Mouse (Mus musculus): Measurements from ENCODE around the gene Padi1.

The Padi1 gene

GRCm38 (mm10) chr4:140842909-140843308 is 2.7 kb downstream of the Padi1 start:
- peaks cover 21% of the 10 kb centered on the region for H3K27me3 ChIP-seq (ENCODE audit: insufficient read depth, low read length)
- TF ChIP-seq NANOG (IDR thresholded peaks at IDR 0.05; ENCODE audit: borderline replicate concordance, low read length) = no peak
- no peak for TF ChIP-seq CTCF (conservative IDR thresholded peaks at IDR 0.05; ENCODE audit: low read length)
- no peak for TF ChIP-seq POU5F1 (IDR thresholded peaks at IDR 0.05; ENCODE audit: borderline replicate concordance, low read length)
- no peaks in the 10 kb centered on the region for H3K36me3 ChIP-seq (ENCODE audit: insufficient read depth, low read length)
- peaks cover 21% of the 10 kb centered on the region for H3K4me1 ChIP-seq (replicated peaks; ENCODE audit: low read depth, low read length)
- no peak overlapping the region for H3K4me3 ChIP-seq (replicated peaks; ENCODE audit: low read length)
- H3K9me3 ChIP-seq (ENCODE audit: low read length) = no peaks in the 10 kb centered on the region

DNA sequence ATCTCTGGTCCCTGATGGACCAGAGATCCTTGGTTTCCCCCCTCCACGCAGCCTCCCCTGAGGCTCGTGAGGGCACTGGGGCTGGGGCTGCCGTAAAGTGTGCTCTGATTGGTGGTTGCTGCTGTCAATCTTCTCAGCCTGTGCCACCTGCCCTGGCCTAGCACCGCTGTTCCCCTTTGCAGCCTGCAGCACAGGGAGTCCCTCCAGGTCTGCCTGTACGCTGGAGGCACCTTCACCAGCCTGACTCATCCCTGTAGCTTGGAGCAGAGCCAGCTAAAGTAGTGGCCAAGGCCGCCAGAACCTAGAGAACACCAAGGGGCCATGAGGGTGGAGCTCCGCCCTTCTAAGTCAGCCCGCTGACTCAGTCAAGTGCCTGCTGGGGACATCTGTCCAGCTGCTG is 7.7 kb downstream of the Padi1 start:
- TF ChIP-seq NANOG (IDR thresholded peaks at IDR 0.05; ENCODE audit: borderline replicate concordance, low read length) = no peak
- no peak for TF ChIP-seq POU5F1 (IDR thresholded peaks at IDR 0.05; ENCODE audit: borderline replicate concordance, low read length)
- TF ChIP-seq CTCF (conservative IDR thresholded peaks at IDR 0.05; ENCODE audit: low read length) = no peak
- H3K27me3 ChIP-seq (ENCODE audit: insufficient read depth, low read length) = peaks cover 10% of the 10 kb centered on the region; the same call in 1 of the 2 replicates
- no peaks in the 10 kb centered on the region for H3K9me3 ChIP-seq (ENCODE audit: low read length)
- H3K4me3 ChIP-seq (replicated peaks; ENCODE audit: low read length) = peak overlapping the region; percentile 66
- peaks cover 43% of the 10 kb centered on the region for H3K4me1 ChIP-seq (replicated peaks; ENCODE audit: low read depth, low read length)
- H3K36me3 ChIP-seq (ENCODE audit: insufficient read depth, low read length) = no peaks in the 10 kb centered on the region

GRCm38 (mm10) chr4:140836208-140836866 is 9.2 kb downstream of the Padi1 start:
- H3K9me3 ChIP-seq (ENCODE audit: low read length) = no peaks in the 10 kb centered on the region
- no peak overlapping the region for H3K4me3 ChIP-seq (replicated peaks; ENCODE audit: low read length)
- no peaks in the 10 kb centered on the region for H3K36me3 ChIP-seq (ENCODE audit: insufficient read depth, low read length)
- TF ChIP-seq NANOG (IDR thresholded peaks at IDR 0.05; ENCODE audit: borderline replicate concordance, low read length) (no peak), CTCF (conservative IDR thresholded peaks at IDR 0.05; ENCODE audit: low read length) (no peak), POU5F1 (IDR thresholded peaks at IDR 0.05; ENCODE audit: borderline replicate concordance, low read length) (no peak)
- H3K4me1 ChIP-seq (replicated peaks; ENCODE audit: low read depth, low read length) = peaks cover 40% of the 10 kb centered on the region
- peaks cover 13% of the 10 kb centered on the region; the same call in 1 of the 2 replicates for H3K27me3 ChIP-seq (ENCODE audit: insufficient read depth, low read length)

GRCm38 (mm10) chr4:140835682-140836081 is 9.9 kb downstream of the Padi1 start:
- Histone ChIP-seq H3K36me3 (ENCODE audit: insufficient read depth, low read length) (no peaks in the 10 kb centered on the region), H3K4me1 (replicated peaks; ENCODE audit: low read depth, low read length) (peaks cover 40% of the 10 kb centered on the region), H3K4me3 (replicated peaks; ENCODE audit: low read length) (no peak overlapping the region), H3K27me3 (ENCODE audit: insufficient read depth, low read length) (peaks cover 17% of the 10 kb centered on the region; the same call in 1 of the 2 replicates), H3K9me3 (ENCODE audit: low read length) (no peaks in the 10 kb centered on the region)
- TF ChIP-seq NANOG (IDR thresholded peaks at IDR 0.05; ENCODE audit: borderline replicate concordance, low read length) (no peak), CTCF (conservative IDR thresholded peaks at IDR 0.05; ENCODE audit: low read length) (no peak), POU5F1 (IDR thresholded peaks at IDR 0.05; ENCODE audit: borderline replicate concordance, low read length) (no peak)

- H3K9me3 ChIP-seq (ENCODE audit: low read length) = no peaks in the 10 kb centered on the region
- H3K4me1 ChIP-seq (replicated peaks; ENCODE audit: low read depth, low read length) = peaks cover 40% of the 10 kb centered on the region
- H3K27me3 ChIP-seq (ENCODE audit: insufficient read depth, low read length) = peaks cover 18% of the 10 kb centered on the region; the same call in 1 of the 2 replicates
Measured at GRCm38 (mm10) chr4:140834327-140834934, 11.1 kb downstream of the Padi1 start.

GRCm38 (mm10) chr4:140832821-140833220 is 12.8 kb downstream of the Padi1 start:
- H3K36me3 ChIP-seq (ENCODE audit: insufficient read depth, low read length) = no peaks in the 10 kb centered on the region
- no peak overlapping the region for H3K4me3 ChIP-seq (replicated peaks; ENCODE audit: low read length)
- TF ChIP-seq CTCF (conservative IDR thresholded peaks at IDR 0.05; ENCODE audit: low read length) = no peak
- TF ChIP-seq POU5F1 (IDR thresholded peaks at IDR 0.05; ENCODE audit: borderline replicate concordance, low read length) = no peak
- no peak for TF ChIP-seq NANOG (IDR thresholded peaks at IDR 0.05; ENCODE audit: borderline replicate concordance, low read length)
- peaks cover 16% of the 10 kb centered on the region; the same call in 1 of the 2 replicates for H3K27me3 ChIP-seq (ENCODE audit: insufficient read depth, low read length)
- no peaks in the 10 kb centered on the region for H3K9me3 ChIP-seq (ENCODE audit: low read length)
- H3K4me1 ChIP-seq (replicated peaks; ENCODE audit: low read depth, low read length) = peaks cover 28% of the 10 kb centered on the region

More at GRCm38 (mm10) chr4:140834327-140834934, 11.1 kb downstream of the Padi1 start:
- H3K36me3 ChIP-seq (ENCODE audit: insufficient read depth, low read length) = no peaks in the 10 kb centered on the region
- no peak overlapping the region for H3K4me3 ChIP-seq (replicated peaks; ENCODE audit: low read length)
- no peak for TF ChIP-seq CTCF (conservative IDR thresholded peaks at IDR 0.05; ENCODE audit: low read length)
- TF ChIP-seq POU5F1 (IDR thresholded peaks at IDR 0.05; ENCODE audit: borderline replicate concordance, low read length) = no peak
- no peak for TF ChIP-seq NANOG (IDR thresholded peaks at IDR 0.05; ENCODE audit: borderline replicate concordance, low read length)

DNA sequence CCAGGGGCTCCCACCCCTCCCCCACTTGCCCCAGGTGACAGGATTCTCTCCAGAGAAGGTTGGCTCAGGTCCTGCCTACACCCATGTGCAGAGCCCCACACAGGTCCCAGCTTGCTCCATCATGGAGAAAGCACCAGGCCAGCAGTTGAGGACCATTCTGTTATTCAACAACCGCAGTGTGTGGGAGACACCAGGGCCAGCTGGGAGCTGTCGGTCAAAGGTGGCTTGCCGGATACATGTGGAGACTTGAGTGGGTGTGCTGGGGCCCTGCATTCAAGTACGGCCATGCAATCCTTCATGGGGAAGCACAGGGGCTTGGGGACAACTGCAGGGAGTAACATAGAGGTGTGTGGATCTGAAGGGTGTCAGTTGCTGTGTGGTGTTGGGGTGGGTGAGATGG is 13.8 kb downstream of the Padi1 start:
- TF ChIP-seq CTCF (conservative IDR thresholded peaks at IDR 0.05; ENCODE audit: low read length) (no peak), NANOG (IDR thresholded peaks at IDR 0.05; ENCODE audit: borderline replicate concordance, low read length) (no peak), POU5F1 (IDR thresholded peaks at IDR 0.05; ENCODE audit: borderline replicate concordance, low read length) (no peak)
- H3K9me3 ChIP-seq (ENCODE audit: low read length) = no peaks in the 10 kb centered on the region
- peaks cover 16% of the 10 kb centered on the region; the same call in 1 of the 2 replicates for H3K27me3 ChIP-seq (ENCODE audit: insufficient read depth, low read length)
- H3K4me3 ChIP-seq (replicated peaks; ENCODE audit: low read length) = no peak overlapping the region
- peaks cover 26% of the 10 kb centered on the region for H3K4me1 ChIP-seq (replicated peaks; ENCODE audit: low read depth, low read length)
- no peaks in the 10 kb centered on the region for H3K36me3 ChIP-seq (ENCODE audit: insufficient read depth, low read length)

DNA sequence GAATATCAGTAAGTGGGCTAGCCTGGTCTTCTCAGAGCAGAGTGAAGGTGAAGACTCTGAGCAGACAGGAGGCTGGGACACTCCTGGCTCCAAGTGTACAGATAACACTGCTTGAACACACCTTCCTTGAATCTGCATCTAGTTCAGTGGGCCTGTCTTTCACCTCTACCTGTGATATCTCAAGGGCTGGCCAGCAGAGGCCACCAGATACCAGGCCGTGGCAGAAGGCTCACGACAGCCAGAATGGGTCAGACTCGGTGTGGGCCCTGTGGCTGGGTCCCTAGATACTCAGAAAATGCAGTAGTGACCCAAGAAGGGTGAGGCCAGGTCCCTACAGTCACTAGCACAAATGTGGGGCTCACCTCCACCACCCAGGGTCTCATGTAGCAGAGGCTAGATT is 18.3 kb downstream of the Padi1 start:
- Histone ChIP-seq H3K27me3 (ENCODE audit: insufficient read depth, low read length) (peaks cover 13% of the 10 kb centered on the region; the same call in 1 of the 2 replicates), H3K9me3 (ENCODE audit: low read length) (peaks cover 31% of the 10 kb centered on the region), H3K4me3 (replicated peaks; ENCODE audit: low read length) (no peak overlapping the region), H3K36me3 (ENCODE audit: insufficient read depth, low read length) (no peaks in the 10 kb centered on the region), H3K4me1 (replicated peaks; ENCODE audit: low read depth, low read length) (no peaks in the 10 kb centered on the region)
- no peak for TF ChIP-seq POU5F1 (IDR thresholded peaks at IDR 0.05; ENCODE audit: borderline replicate concordance, low read length)
- TF ChIP-seq NANOG (IDR thresholded peaks at IDR 0.05; ENCODE audit: borderline replicate concordance, low read length) = no peak
- TF ChIP-seq CTCF (conservative IDR thresholded peaks at IDR 0.05; ENCODE audit: low read length) = no peak
